Mouse (Mus musculus): Measurements from ENCODE around the gene Tmc8.
A peak's percentile ranks its signal among the peaks of the same experiment; 100 is the strongest.
"Not testable (repeated sequence)": the region's sequence is repeated elsewhere in the genome, so short reads cannot be mapped to it uniquely, and the experiment has no call there.

Gene Tmc8

GRCm38 (mm10) chr11:117797511-117798159, 15.8 kb downstream of the Tmc8 start, which contains the start of gene 6030468B19Rik:
Gene 6030468B19Rik (plus strand): TSS chr11:117797660.
- no peak for DNase-seq (ENCODE audit: low spot score)

- no peak for DNase-seq (ENCODE audit: low spot score)
Measured at GRCm38 (mm10) chr11:117798160-117798541, 16.3 kb downstream of the Tmc8 start.

GRCm38 (mm10) chr11:117799174-117799573, 17.3 kb downstream of the Tmc8 start:
- DNase-seq (ENCODE audit: low spot score), result no peak

GRCm38 (mm10) chr11:117800038-117800437, 18.2 kb downstream of the Tmc8 start:
- DNase-seq (ENCODE audit: low spot score), result no peak

GRCm38 (mm10) chr11:117801650-117802049, 19.8 kb downstream of the Tmc8 start:
- DNase-seq (ENCODE audit: low spot score), result no peak

- no peak for DNase-seq (ENCODE audit: low spot score)
Measured at GRCm38 (mm10) chr11:117803166-117803688, 21.4 kb downstream of the Tmc8 start.

- no peak for DNase-seq (ENCODE audit: low spot score)
Measured at GRCm38 (mm10) chr11:117806781-117807180, 24.9 kb downstream of the Tmc8 start.

GRCm38 (mm10) chr11:117809407-117810311, 27.8 kb downstream of the Tmc8 start, which contains the start of the genes Gm20708 and Syngr2:
Gene Gm20708 (plus strand): TSS chr11:117809668.
Gene Syngr2 (plus strand): TSS chr11:117809668.
- DNase-seq (ENCODE audit: low spot score), result peak; percentile 84

- peak; percentile 92 for DNase-seq (ENCODE audit: low spot score)
Measured at GRCm38 (mm10) chr11:117810401-117811046, 28.6 kb downstream of the Tmc8 start.

- DNase-seq (ENCODE audit: low spot score), result no peak
Measured at GRCm38 (mm10) chr11:117813867-117814266, 32.0 kb downstream of the Tmc8 start.

GRCm38 (mm10) chr11:117814704-117815366, 33.0 kb downstream of the Tmc8 start:
- no peak for DNase-seq (ENCODE audit: low spot score)

GRCm38 (mm10) chr11:117815850-117816249, 34.0 kb downstream of the Tmc8 start:
- DNase-seq (ENCODE audit: low spot score), result not testable (repeated sequence)

GRCm38 (mm10) chr11:117816389-117816996, 34.6 kb downstream of the Tmc8 start:
- no peak for DNase-seq (ENCODE audit: low spot score)

- DNase-seq (ENCODE audit: low spot score), result no peak
Measured at GRCm38 (mm10) chr11:117819095-117819494, 37.2 kb downstream of the Tmc8 start.

- DNase-seq (ENCODE audit: low spot score), result no peak
Measured at GRCm38 (mm10) chr11:117820173-117820572, 38.3 kb downstream of the Tmc8 start.

- DNase-seq (ENCODE audit: low spot score), result no peak
Measured at GRCm38 (mm10) chr11:117821868-117822267, 40.0 kb downstream of the Tmc8 start.

- DNase-seq (ENCODE audit: low spot score), result no peak
Measured at GRCm38 (mm10) chr11:117822728-117823241, 40.9 kb downstream of the Tmc8 start.

- no peak for DNase-seq (ENCODE audit: low spot score)
Measured at GRCm38 (mm10) chr11:117823411-117823810, 41.5 kb downstream of the Tmc8 start.

- peak; percentile 90 for DNase-seq (ENCODE audit: low spot score)
Measured at GRCm38 (mm10) chr11:117824060-117824969, 42.4 kb downstream of the Tmc8 start.

Data from embryo, embryonic 10.5 days (tissue).